Mouse (Mus musculus) forebrain, postnatal 0 days (tissue): ENCODE results near the gene Llgl2. TPM values are rescaled to one million over a fixed set of nuclear protein-coding genes. Genes with fewer than 3 reads are reported as not detected.

Source experiments
- ATAC-seq: fragments of 200-750 bp; cut with Nextera tagmentation; 2 replicates; pipeline ENCODE4 v1.8.0; 2017; ENCODE audit warnings: mild to moderate bottlenecking, moderate library complexity
- DNase-seq: peaks from one replicate; pipeline ENCODE4 v3.0.0-alpha.2; 2015
- H3K27ac ChIP-seq: fragments of 300-500 bp; sonication (generic); 2 replicates; pipeline ENCODE4 v1.5.1; 2014; ENCODE audit warnings: low read depth, mild to moderate bottlenecking, antibody characterized with exemption, low read length, moderate library complexity, mixed read lengths
- H3K27me3 ChIP-seq: fragments of 300-500 bp; sonication (generic); 2 replicates; pipeline ENCODE4 v1.6.1; 2014; ENCODE audit warnings: mild to moderate bottlenecking, low read length, mixed read lengths; ENCODE audit not compliant: insufficient read depth
- H3K36me3 ChIP-seq: fragments of 300-500 bp; sonication (generic); 2 replicates; pipeline ENCODE4 v1.6.1; 2014; ENCODE audit warnings: mild to moderate bottlenecking, moderate library complexity; ENCODE audit not compliant: insufficient read depth
- H3K4me1 ChIP-seq: fragments of 300-500 bp; sonication (generic); 2 replicates; pipeline ENCODE4 v1.6.1; 2014; ENCODE audit warnings: antibody characterized with exemption; ENCODE audit not compliant: insufficient read depth
- H3K4me2 ChIP-seq: fragments of 300-500 bp; sonication (generic); 2 replicates; pipeline ENCODE4 v1.6.1; 2014; ENCODE audit warnings: low read depth, mild to moderate bottlenecking, moderate library complexity
- H3K4me3 ChIP-seq: fragments of 300-500 bp; sonication (generic); 2 replicates; pipeline ENCODE4 v1.5.1; 2014; ENCODE audit warnings: low read depth, low read length, mixed read lengths
- H3K9ac ChIP-seq: fragments of 300-500 bp; sonication (generic); 2 replicates; pipeline ENCODE4 v1.6.1; 2014; ENCODE audit warnings: mild to moderate bottlenecking
- H3K9me3 ChIP-seq: fragments of 300-500 bp; sonication (generic); 2 replicates; pipeline ENCODE4 v1.6.1; 2016; ENCODE audit warnings: low read length
- CTCF ChIP-seq: sonication (generic); IDR thresholded peaks from 2 replicates; pipeline ENCODE4 v1.5.1; 2016; ENCODE audit warnings: antibody characterized with exemption, control low read depth, low read depth
- WGBS: fragments of 180-500 bp; shearing (Covaris S2); extraction: QIAGEN DNeasy Blood & Tissue Kit; methylation state at CpG from one replicate; pipeline ENCODE4 v1.1.7; 2014; 5-methylcytosine and 5-hydroxymethylcytosine counted together
- polyA plus RNA-seq: library from polyadenylated mRNA; unstranded; fragments of >200 nt; fragmentation: Nextera tagmentation; extraction: Ambion mirVana; gene quantifications from 2 replicates; pipeline ENCODE4 v1.2.1, GENCODE M21; 2015
- total RNA-seq: library from RNA; depleted of rRNA; stranded (reverse); fragments of >200 nt; gene quantifications from 2 replicates; pipeline ENCODE4 v1.2.3, GENCODE M21; 2014

The Llgl2 gene
- total and polyA plus RNA-seq, 2 experiments from 2014 or later = 1.1 to 4.0 TPM

DNA sequence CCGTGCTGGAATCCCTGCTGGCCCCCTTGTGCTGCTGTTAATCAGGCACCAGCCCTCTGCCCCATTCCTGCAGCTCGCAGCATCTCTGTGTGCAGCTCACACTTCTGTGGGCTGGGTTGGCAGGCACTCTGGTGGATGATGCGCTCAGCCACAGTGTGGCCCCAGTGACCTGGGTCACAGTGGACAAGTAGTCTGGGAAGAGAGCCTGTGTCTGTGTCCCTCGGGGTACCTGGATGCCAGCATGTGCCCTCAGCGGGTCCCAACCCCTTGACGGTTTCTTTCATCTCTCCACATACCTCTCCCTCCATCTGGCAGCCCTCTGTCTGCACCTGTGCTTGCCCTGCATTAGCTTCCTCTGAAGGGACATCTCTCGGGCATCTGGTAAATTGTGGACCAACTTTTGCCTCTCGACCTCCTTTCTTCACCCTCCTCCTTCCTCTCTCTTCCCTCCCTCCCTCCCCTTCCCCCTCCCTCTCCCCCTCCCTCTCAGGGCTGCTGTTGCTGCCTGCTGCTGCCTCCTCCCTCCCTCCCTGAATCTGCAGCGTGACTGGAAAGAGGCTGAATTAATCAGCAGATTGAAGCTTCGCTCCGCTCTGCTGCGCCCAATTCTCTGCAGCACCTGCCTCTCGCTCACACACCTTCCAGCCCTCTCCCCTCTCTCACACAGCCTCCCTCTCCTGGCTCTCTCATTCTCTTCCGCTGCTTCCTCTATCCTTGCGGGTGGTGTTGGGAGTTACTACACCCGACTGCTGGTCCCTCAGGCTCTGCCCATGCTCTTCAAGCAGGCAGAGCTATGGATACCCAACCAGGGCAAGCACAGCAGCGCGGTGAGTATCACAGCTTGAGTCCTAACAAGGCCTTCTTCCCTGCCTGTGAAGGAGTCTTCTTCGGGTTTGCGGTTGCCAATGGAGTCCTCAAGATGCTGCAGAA is 43.4 kb upstream of the Llgl2 start:
- H3K4me2 ChIP-seq = peak overlapping the region; percentile 39
- H3K4me3 ChIP-seq = no peak overlapping the region
- peak; percentile 76 for DNase-seq
- no peak for TF ChIP-seq CTCF
- H3K4me1 ChIP-seq = peaks cover 14% of the 10 kb centered on the region
- 8% methylated on average over 20 of the region's 20 CpGs for WGBS
- peak; percentile 84 for ATAC-seq
- no peaks in the 10 kb centered on the region; the same call in 1 of the 2 replicates for H3K36me3 ChIP-seq
- no peaks in the 10 kb centered on the region for H3K27me3 ChIP-seq
- H3K9ac ChIP-seq = no peak overlapping the region; the same call in 1 of the 2 replicates
- no peaks in the 10 kb centered on the region for H3K9me3 ChIP-seq
- peak overlapping the region; percentile 77 for H3K27ac ChIP-seq

DNA sequence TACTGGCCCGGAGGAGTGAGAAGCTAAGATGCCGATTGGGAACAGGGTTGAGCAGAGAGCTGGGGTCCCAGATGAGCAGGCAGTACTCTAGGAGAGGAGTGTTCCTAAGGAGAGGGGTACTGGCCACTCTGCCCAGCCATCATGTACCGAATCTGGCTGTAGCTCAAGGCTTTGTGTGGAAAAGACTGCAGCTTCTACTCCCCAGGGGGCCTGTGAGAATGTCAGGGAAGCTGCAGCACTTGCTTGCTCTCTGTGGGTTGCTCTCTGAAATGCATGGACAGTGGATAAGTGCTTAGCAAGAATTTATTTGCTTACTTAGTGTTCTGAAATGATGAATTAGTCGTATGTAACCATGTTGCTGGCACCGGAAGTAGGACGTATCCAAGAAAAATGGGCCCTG is 37.4 kb upstream of the Llgl2 start:
- Histone ChIP-seq H3K4me2 (no peak overlapping the region), H3K9ac (no peak overlapping the region), H3K9me3 (no peaks in the 10 kb centered on the region), H3K4me1 (no peaks in the 10 kb centered on the region), H3K27me3 (no peaks in the 10 kb centered on the region), H3K36me3 (peaks cover 27% of the 10 kb centered on the region), H3K27ac (no peak overlapping the region), H3K4me3 (no peak overlapping the region)
- WGBS = 66% methylated on average over 6 of the region's 6 CpGs
- TF ChIP-seq CTCF = no peak
- no peak for ATAC-seq
- DNase-seq = no peak

- no peaks in the 10 kb centered on the region for H3K9me3 ChIP-seq
- H3K36me3 ChIP-seq = peaks cover 60% of the 10 kb centered on the region
- no peak overlapping the region for H3K4me3 ChIP-seq
- no peak for TF ChIP-seq CTCF
- no peaks in the 10 kb centered on the region for H3K27me3 ChIP-seq
- no peak for DNase-seq
- no peak for ATAC-seq
- H3K4me2 ChIP-seq = no peak overlapping the region
- no peak overlapping the region for H3K9ac ChIP-seq
- WGBS = 82% methylated on average over 7 of the region's 7 CpGs
- H3K27ac ChIP-seq = no peak overlapping the region
- no peaks in the 10 kb centered on the region for H3K4me1 ChIP-seq
Measured at GRCm38 (mm10) chr11:115789787-115790186, 34.1 kb upstream of the Llgl2 start.

DNA sequence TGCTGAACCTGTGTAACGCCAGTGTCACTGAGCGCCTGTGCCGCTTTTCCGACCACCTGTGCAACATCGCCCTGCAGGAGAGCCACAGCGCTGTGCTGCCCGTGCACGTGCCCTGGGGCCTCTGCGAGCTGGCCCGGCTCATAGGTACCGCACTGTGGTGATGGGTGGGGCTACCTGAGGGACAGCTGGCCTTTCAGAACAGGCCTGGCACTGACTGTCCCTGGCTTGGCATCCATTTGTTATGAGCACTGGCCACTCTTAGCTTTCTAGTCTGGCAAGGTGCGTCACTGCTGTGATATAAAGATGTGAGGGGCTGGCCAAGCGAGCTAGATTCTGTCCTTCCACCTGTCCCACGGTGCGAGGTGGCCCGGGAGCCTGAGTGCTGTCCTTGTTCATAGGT is 31.9 kb upstream of the Llgl2 start:
- H3K4me2 ChIP-seq = no peak overlapping the region
- no peak for DNase-seq
- no peak for ATAC-seq
- H3K27me3 ChIP-seq = no peaks in the 10 kb centered on the region
- peaks cover 81% of the 10 kb centered on the region for H3K36me3 ChIP-seq
- no peak overlapping the region for H3K9ac ChIP-seq
- no peaks in the 10 kb centered on the region for H3K9me3 ChIP-seq
- no peak for TF ChIP-seq CTCF
- no peaks in the 10 kb centered on the region for H3K4me1 ChIP-seq
- H3K27ac ChIP-seq = no peak overlapping the region
- 95% methylated on average over 16 of the region's 16 CpGs for WGBS
- no peak overlapping the region for H3K4me3 ChIP-seq

GRCm38 (mm10) chr11:115792353-115792752 is 31.5 kb upstream of the Llgl2 start:
- H3K9me3 ChIP-seq = no peaks in the 10 kb centered on the region
- no peak overlapping the region for H3K9ac ChIP-seq
- ATAC-seq (no peak), DNase-seq (no peak)
- no peaks in the 10 kb centered on the region for H3K27me3 ChIP-seq
- H3K4me1 ChIP-seq = no peaks in the 10 kb centered on the region
- TF ChIP-seq CTCF = no peak
- no peak overlapping the region for H3K4me3 ChIP-seq
- H3K4me2 ChIP-seq = no peak overlapping the region
- peaks cover 85% of the 10 kb centered on the region for H3K36me3 ChIP-seq
- 80% methylated on average over 14 of the region's 14 CpGs for WGBS
- H3K27ac ChIP-seq = no peak overlapping the region

DNA sequence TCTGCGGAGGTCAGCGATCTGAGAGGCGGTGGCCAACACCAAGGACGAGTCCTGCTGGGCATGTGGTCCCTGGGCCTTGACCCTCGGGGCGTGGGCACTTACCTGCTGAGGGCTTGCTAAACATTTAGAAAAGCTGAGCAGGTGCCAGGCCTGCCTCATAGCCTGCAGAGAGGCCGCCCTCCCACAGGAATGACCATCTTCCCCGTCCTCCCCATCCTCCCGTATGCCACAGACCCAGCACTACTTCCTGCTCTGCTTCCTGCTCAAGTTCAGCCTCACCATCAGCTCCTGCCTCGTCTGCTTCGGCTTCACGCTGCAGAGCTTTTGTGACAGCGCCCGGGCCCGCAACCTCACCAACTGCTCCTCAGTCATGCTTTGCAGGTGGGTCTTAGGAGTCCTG is 27.0 kb upstream of the Llgl2 start:
- Histone ChIP-seq H3K4me1 (no peaks in the 10 kb centered on the region), H3K4me2 (no peak overlapping the region), H3K4me3 (no peak overlapping the region), H3K9me3 (no peaks in the 10 kb centered on the region), H3K27me3 (no peaks in the 10 kb centered on the region), H3K9ac (no peak overlapping the region), H3K27ac (no peak overlapping the region), H3K36me3 (peaks cover 84% of the 10 kb centered on the region)
- no peak for ATAC-seq
- no peak for TF ChIP-seq CTCF
- 83% methylated on average over 15 of the region's 15 CpGs for WGBS
- DNase-seq = no peak

- Histone ChIP-seq H3K4me3 (no peak overlapping the region), H3K27ac (no peak overlapping the region), H3K9ac (no peak overlapping the region), H3K36me3 (peaks cover 76% of the 10 kb centered on the region), H3K4me1 (no peaks in the 10 kb centered on the region), H3K4me2 (no peak overlapping the region), H3K27me3 (no peaks in the 10 kb centered on the region), H3K9me3 (no peaks in the 10 kb centered on the region)
- no peak for ATAC-seq
- WGBS = 82% methylated on average over 9 of the region's 9 CpGs
- TF ChIP-seq CTCF = no peak
- no peak for DNase-seq
Measured at GRCm38 (mm10) chr11:115797665-115798064, 26.2 kb upstream of the Llgl2 start.
